Mouse (Mus musculus) lung, adult 2 months (tissue): Measurements from ENCODE around the gene Zc3hav1.

Experiments used
- CTCF ChIP-seq: fragments of 200-500 bp; IDR thresholded peaks from 2 replicates; pipeline ENCODE4 v1.5.1; 2011; ENCODE audit warnings: mild to moderate bottlenecking, low read length, control low read depth; ENCODE audit not compliant: insufficient read depth
- POLR2A ChIP-seq: fragments of 200-500 bp; IDR thresholded peaks from 2 replicates; pipeline ENCODE4 v1.6.1; 2011; ENCODE audit warnings: low read depth, mild to moderate bottlenecking, control low read depth, low read length, borderline replicate concordance; ENCODE audit errors: extremely low read depth

GRCm38 (mm10) chr6:38337166-38337705 lies 17.2 kb downstream of the Zc3hav1 start:
- TF ChIP-seq POLR2A (no peak), CTCF (peak; percentile 40)
